Mouse (Mus musculus) liver, embryonic 14.5 days (tissue): ENCODE measurements at regions not wholly inside any gene's neighbourhood (a gene's known extent, or its start where the extent isn't known, plus 50 kb on each side); places are given as distances from the start of the nearest gene placed in this dataset.

ENCODE experiments used
- ATAC-seq: fragments of 200-750 bp; cut with Nextera tagmentation; 2 replicates; pipeline ENCODE4 v1.8.0; 2017; ENCODE audit warnings: moderate number of reproducible peaks, mild to moderate bottlenecking, moderate library complexity; ENCODE audit not compliant: insufficient read depth
- DNase-seq, 3 experiments: peaks; one replicate each; pipeline ENCODE4 v3.0.0-alpha.2; 2012 to 2013; ENCODE audit warnings: low read depth in 3 of 3, low spot score in 3 of 3
- H3K27ac ChIP-seq: fragments of 300-500 bp; sonication (generic); 2 replicates; pipeline ENCODE4 v1.5.1; 2014; ENCODE audit warnings: moderate library complexity, mild to moderate bottlenecking, control low read depth, inconsistent platforms
- H3K27me3 ChIP-seq: fragments of 300-500 bp; sonication (generic); 2 replicates; pipeline ENCODE4 v1.6.1; 2014; ENCODE audit warnings: mild to moderate bottlenecking, low read length, moderate library complexity; ENCODE audit not compliant: control insufficient read depth, insufficient read depth
- H3K36me3 ChIP-seq: fragments of 300-500 bp; sonication (generic); replicated peaks from 2 replicates; pipeline ENCODE4 v1.6.1; 2014; ENCODE audit warnings: low read depth; ENCODE audit not compliant: control insufficient read depth, insufficient read depth
- H3K4me1 ChIP-seq, 2 experiments: fragments of 200-500 bp in 1 of 2; fragments of 300-500 bp in 1 of 2; sonication (generic) in 1 of 2; replicated peaks; 2 replicates each; pipeline ENCODE4 v1.6.1; 2012 to 2014; ENCODE audit warnings: antibody characterized with exemption in 1 of 2, inconsistent platforms in 1 of 2, low read length in 1 of 2; ENCODE audit not compliant: control insufficient read depth in 2 of 2, insufficient read depth in 2 of 2
- H3K4me2 ChIP-seq: fragments of 300-500 bp; sonication (generic); 2 replicates; pipeline ENCODE4 v1.6.1; 2014; ENCODE audit warnings: low read depth, mild to moderate bottlenecking, control low read depth, moderate library complexity
- H3K4me3 ChIP-seq, 2 experiments: fragments of 200-500 bp in 1 of 2; fragments of 300-500 bp in 1 of 2; sonication (generic) in 1 of 2; 2 replicates each; pipeline ENCODE4 v1.5.1; 2012 to 2014; ENCODE audit warnings: low read depth in 2 of 2, low read length in 2 of 2, mild to moderate bottlenecking in 2 of 2, control low read depth in 1 of 2, inconsistent platforms in 1 of 2, moderate library complexity in 1 of 2; ENCODE audit not compliant: insufficient read depth in 1 of 2
- H3K9ac ChIP-seq: fragments of 300-500 bp; sonication (generic); replicated peaks from 2 replicates; pipeline ENCODE4 v1.6.1; 2014; ENCODE audit warnings: mild to moderate bottlenecking, control low read depth, moderate library complexity
- H3K9me3 ChIP-seq: fragments of 300-500 bp; sonication (generic); 2 replicates; pipeline ENCODE4 v1.6.1; 2016; ENCODE audit warnings: low read length, mixed read lengths; ENCODE audit not compliant: control insufficient read depth
- CTCF ChIP-seq: IDR thresholded peaks from 2 replicates; pipeline ENCODE4 v1.5.1; 2016; ENCODE audit warnings: antibody characterized with exemption, low read depth, control low read depth
- EP300 ChIP-seq: IDR thresholded peaks from 2 replicates; pipeline ENCODE4 v1.6.1; 2016; ENCODE audit warnings: antibody characterized with exemption, low read depth
- WGBS: fragments of 180-500 bp; shearing (Covaris S2); extraction: QIAGEN DNeasy Blood & Tissue Kit; methylation state at CpG from one replicate; pipeline ENCODE4 v1.1.7; 2014; ENCODE audit not compliant: insufficient replicate concordance; 5-methylcytosine and 5-hydroxymethylcytosine counted together

- 76% methylated on average over 5 of the region's 5 CpGs for WGBS
- Histone ChIP-seq H3K27ac (no peak overlapping the region), H3K27me3 (no peaks in the 10 kb centered on the region), H3K4me1 (no peaks in the 10 kb centered on the region), H3K9ac (no peak overlapping the region), H3K4me3 (no peak overlapping the region), H3K36me3 (no peaks in the 10 kb centered on the region), H3K9me3 (no peaks in the 10 kb centered on the region), H3K4me2 (no peak overlapping the region)
- no peak for DNase-seq
- TF ChIP-seq EP300, result no peak
- no peak for TF ChIP-seq CTCF
- no peak for ATAC-seq
Observed at GRCm38 (mm10) chr12:32616086-32616485, 203.3 kb upstream of the Nampt start.

- Histone ChIP-seq H3K9ac (no peak overlapping the region), H3K27ac (no peak overlapping the region), H3K4me3 (no peak overlapping the region), H3K4me1 (no peaks in the 10 kb centered on the region), H3K36me3 (no peaks in the 10 kb centered on the region), H3K27me3 (no peaks in the 10 kb centered on the region), H3K4me2 (no peak overlapping the region), H3K9me3 (no peaks in the 10 kb centered on the region)
- WGBS, result 75% methylated on average over 1 of the region's 1 CpGs
- DNase-seq (no peak), ATAC-seq (no peak)
- TF ChIP-seq EP300 (no peak), CTCF (no peak)
Observed at GRCm38 (mm10) chr12:32617031-32617430, 202.3 kb upstream of the Nampt start.

- no peak overlapping the region for H3K4me2 ChIP-seq
- no peak overlapping the region for H3K4me3 ChIP-seq
- no peaks in the 10 kb centered on the region for H3K27me3 ChIP-seq
- no peaks in the 10 kb centered on the region for H3K36me3 ChIP-seq
- no peak overlapping the region for H3K27ac ChIP-seq
- WGBS, result 39% methylated on average over 4 of the region's 4 CpGs
- ATAC-seq (no peak), DNase-seq (no peak)
- no peaks in the 10 kb centered on the region for H3K4me1 ChIP-seq
- H3K9me3 ChIP-seq, result no peaks in the 10 kb centered on the region
- TF ChIP-seq EP300 (no peak), CTCF (0 out of 2 replicates have a peak, but pooled peaks have one; percentile 13)
- no peak overlapping the region for H3K9ac ChIP-seq
Observed at GRCm38 (mm10) chr12:32619830-32620229, 199.5 kb upstream of the Nampt start.

GRCm38 (mm10) chr12:32621739-32622138 lies 197.6 kb upstream of the Nampt start:
- H3K9ac ChIP-seq, result no peak overlapping the region
- TF ChIP-seq EP300, result no peak
- no peak for TF ChIP-seq CTCF
- no peaks in the 10 kb centered on the region for H3K9me3 ChIP-seq
- no peak overlapping the region for H3K27ac ChIP-seq
- WGBS, result 53% methylated on average over 5 of the region's 5 CpGs
- no peak overlapping the region for H3K4me3 ChIP-seq
- no peaks in the 10 kb centered on the region for H3K36me3 ChIP-seq
- ATAC-seq (no peak), DNase-seq (no peak)
- no peaks in the 10 kb centered on the region for H3K4me1 ChIP-seq
- H3K27me3 ChIP-seq, result no peaks in the 10 kb centered on the region
- no peak overlapping the region for H3K4me2 ChIP-seq

- Histone ChIP-seq H3K36me3 (no peaks in the 10 kb centered on the region), H3K27me3 (no peaks in the 10 kb centered on the region), H3K4me3 (no peak overlapping the region), H3K27ac (no peak overlapping the region), H3K9ac (no peak overlapping the region), H3K4me1 (no peaks in the 10 kb centered on the region), H3K9me3 (no peaks in the 10 kb centered on the region), H3K4me2 (no peak overlapping the region)
- TF ChIP-seq EP300 (no peak), CTCF (no peak)
- 82% methylated on average over 1 of the region's 1 CpGs for WGBS
- ATAC-seq (no peak), DNase-seq (no peak)
Observed at GRCm38 (mm10) chr12:32628552-32628951, 190.8 kb upstream of the Nampt start.

- no peak overlapping the region for H3K9ac ChIP-seq
- no peaks in the 10 kb centered on the region for H3K36me3 ChIP-seq
- no peaks in the 10 kb centered on the region for H3K27me3 ChIP-seq
- ATAC-seq (no peak), DNase-seq (no peak)
- TF ChIP-seq EP300 (no peak), CTCF (no peak)
- H3K27ac ChIP-seq, result no peak overlapping the region
- no peak overlapping the region for H3K4me2 ChIP-seq
- no peak overlapping the region for H3K4me3 ChIP-seq
- WGBS, result 47% methylated on average over 3 of the region's 3 CpGs
- H3K9me3 ChIP-seq, result no peaks in the 10 kb centered on the region
- no peaks in the 10 kb centered on the region for H3K4me1 ChIP-seq
Observed at GRCm38 (mm10) chr12:32632935-32633334, 186.4 kb upstream of the Nampt start.
